Mouse (Mus musculus): ENCODE data around the gene Gm21776.
"Not testable (repeated sequence)": the region's sequence is repeated elsewhere in the genome, so short reads cannot be mapped to it uniquely, and the experiment has no call there.

Gm21776 gene

GRCm38 (mm10) chrY:76378362-76378761, at the start of gene Gm21776:
Gene Gm21776 (plus strand): TSS chrY:76378662.
- not testable (repeated sequence) for DNase-seq (ENCODE audit: low spot score)

Measured in ovary, postnatal 36 days (tissue).